In genomic region chr8:117305405-117305804, GRCm38 (mm10) we compare ENCODE assay signal across 22 mouse cellular contexts. TPM values are rescaled to one million over a fixed set of nuclear protein-coding genes. Genes with fewer than 3 reads are reported as not detected.
DNase-seq lines count a peak whose midpoint lies in the region; ATAC-seq lines count a peak whose summit lies in the region.
"Had no signal": no experiment of that assay in that cellular context is flagged by ENCODE, and none has a peak within 500 bp of the region (broad histone marks: within the 10 kb centered on the region; RNA-seq: fewer than 3 reads in every experiment).

No protein-coding gene starts in this region.

- intact Hi-C loops in heart, postnatal 10 days (cut with DNase I), result no loop called here

- no peaks in the 10 kb centered on the region for H3K36me3 ChIP-seq in forebrain, embryonic 12.5 days (replicated peaks)
- H3K36me3 ChIP-seq: heart, embryonic 12.5 days; kidney, embryonic 15.5 days; liver, embryonic 13.5 days; midbrain, embryonic 10.5 days had no signal

- DNase-seq in B cell, adult 2 months, result peak; percentile 41 to 45
- peak; percentile 40 to 57 for DNase-seq in thymus, adult 18-20 months
- DNase-seq in layer of hippocampus, adult 11-12 months (ENCODE audit: low spot score), result no peak
- DNase-seq in left cerebral cortex, adult 18-20 months (ENCODE audit: low spot score in 2 of 2), result no peak
- no peak for DNase-seq in heart, postnatal 10 days
- DNase-seq: adrenal gland, postnatal 25 days; cerebellum, adult 9-10 months; embryo, embryonic 11 days; gastrocnemius, postnatal 25 days; layer of hippocampus, adult 9-11 months; liver, embryonic 13.5 days; right cerebral cortex, adult 18-20 months had no signal

- peaks cover 53% of the 10 kb centered on the region for H3K4me1 ChIP-seq in forebrain, embryonic 12.5 days

- H3K9ac ChIP-seq in forebrain, embryonic 12.5 days, result no peak overlapping the region
- H3K9ac ChIP-seq: heart, embryonic 12.5 days; kidney, embryonic 15.5 days; liver, embryonic 13.5 days had no signal

- 53% methylated on average over 5 of the region's 5 CpGs for WGBS in forebrain, embryonic 12.5 days

- no peak overlapping the region for H3K4me2 ChIP-seq in forebrain, embryonic 12.5 days
- H3K4me2 ChIP-seq: heart, embryonic 12.5 days; kidney, embryonic 15.5 days; liver, embryonic 13.5 days had no signal

- no peaks in the 10 kb centered on the region for H3K9me3 ChIP-seq in forebrain, embryonic 12.5 days
- H3K9me3 ChIP-seq: G1E; heart, embryonic 12.5 days; kidney, embryonic 15.5 days; liver, embryonic 13.5 days; midbrain, embryonic 10.5 days had no signal

- no peaks in the 10 kb centered on the region for H3K27me3 ChIP-seq in forebrain, embryonic 12.5 days
- H3K27me3 ChIP-seq: heart, embryonic 12.5 days; kidney, embryonic 15.5 days; liver, embryonic 13.5 days had no signal

- peak; percentile 86 for ATAC-seq in CD4-positive, CD25-positive, alpha-beta regulatory T cell, adult 4 months
- ATAC-seq in common myeloid progenitor, adult 5-6 weeks (replicated peaks; ENCODE audit: low read depth, poor library complexity, severe bottlenecking), result peak; percentile 41
- ATAC-seq in forebrain, embryonic 12.5 days (ENCODE audit: low FRiP score), result no peak
- ATAC-seq: lung, postnatal 0 days had no signal

- no peak overlapping the region for H3K27ac ChIP-seq in forebrain, embryonic 12.5 days
- H3K27ac ChIP-seq: kidney, embryonic 15.5 days; midbrain, embryonic 10.5 days had no signal

- no peak overlapping the region for H3K4me3 ChIP-seq in forebrain, embryonic 12.5 days (replicated peaks)
- H3K4me3 ChIP-seq: erythroblast, embryonic 14.5 days; heart, embryonic 12.5 days; kidney, embryonic 15.5 days; liver, embryonic 13.5 days; midbrain, embryonic 10.5 days; myocyte had no signal

RNA-seq across cellular contexts. Expression of gene Cmip, which starts 48.5 kb away (rescaled TPM):
- 10 to 100 TPM; 28.6 to 31.0 TPM for polyA plus RNA-seq in CD4-positive, CD25-positive, alpha-beta regulatory T cell, adult 4 months (2017; shearing (Covaris generic))
- total RNA-seq in common myeloid progenitor, adult 5-6 weeks (2017), result 20.5 and 29.0 TPM in 2 replicates
- 28.3 and 30.5 TPM in 2 replicates for polyA plus RNA-seq in forebrain, embryonic 12.5 days (2016; fragmentation: Nextera tagmentation; extraction: Ambion mirVana)
- total RNA-seq in left cerebral cortex, adult 18-20 months (2021), result 100 to 1,000 TPM; 299 to 317 TPM
- 10 to 100 TPM; 32.8 to 38.5 TPM for total RNA-seq in heart, postnatal 10 days (2021)

Comparison
In these comparisons a context has a peak if more than half of its experiments do, and no peak if none do; other contexts are left out.
1. DNase-seq: peak in B cell, adult 2 months (2 of 2) and thymus, adult 18-20 months (2 of 2); none in layer of hippocampus, adult 11-12 months (single experiment), left cerebral cortex, adult 18-20 months (0 of 2) and heart, postnatal 10 days (0 of 2).